Mouse (Mus musculus) hindbrain, embryonic 12.5 days (tissue): ENCODE measurements around the gene Il17rb. TPM values are rescaled to one million over a fixed set of nuclear protein-coding genes. Genes with fewer than 3 reads are reported as not detected.
A peak's percentile ranks its signal among the peaks of the same experiment; 100 is the strongest.

Experiments
- ATAC-seq: fragments of 200-750 bp; cut with Nextera tagmentation; 2 replicates; pipeline ENCODE4 v1.8.0; 2017; ENCODE audit warnings: moderate TSS enrichment; ENCODE audit not compliant: low FRiP score
- H3K27ac ChIP-seq: fragments of 300-500 bp; sonication (generic); 2 replicates; pipeline ENCODE4 v1.5.1; 2016; ENCODE audit warnings: mild to moderate bottlenecking
- H3K27me3 ChIP-seq: fragments of 300-500 bp; sonication (generic); 2 replicates; pipeline ENCODE4 v1.6.1; 2016; ENCODE audit warnings: mild to moderate bottlenecking
- H3K36me3 ChIP-seq: fragments of 300-500 bp; sonication (generic); 2 replicates; pipeline ENCODE4 v1.6.1; 2016; ENCODE audit warnings: mild to moderate bottlenecking
- H3K4me1 ChIP-seq: fragments of 300-500 bp; sonication (generic); 2 replicates; pipeline ENCODE4 v1.6.1; 2016
- H3K4me2 ChIP-seq: fragments of 300-500 bp; sonication (generic); replicated peaks from 2 replicates; pipeline ENCODE4 v1.6.1; 2016; ENCODE audit warnings: mild to moderate bottlenecking
- H3K4me3 ChIP-seq: fragments of 300-500 bp; sonication (generic); 2 replicates; pipeline ENCODE4 v1.5.1; 2016; ENCODE audit warnings: mild to moderate bottlenecking
- H3K9ac ChIP-seq: fragments of 300-500 bp; sonication (generic); 2 replicates; pipeline ENCODE4 v1.6.1; 2016; ENCODE audit warnings: mild to moderate bottlenecking, moderate library complexity
- H3K9me3 ChIP-seq: fragments of 300-500 bp; sonication (generic); replicated peaks from 2 replicates; pipeline ENCODE4 v1.6.1; 2016; ENCODE audit warnings: mild to moderate bottlenecking
- WGBS: fragments of 180-500 bp; shearing (Covaris S2); methylation state at CpG from one replicate; pipeline ENCODE4 v1.1.7; 2016; 5-methylcytosine and 5-hydroxymethylcytosine counted together
- polyA plus RNA-seq: library from polyadenylated mRNA; unstranded; fragments of >200 nt; fragmentation: Nextera tagmentation; extraction: Ambion mirVana; gene quantifications from 2 replicates; pipeline ENCODE4 v1.2.1, GENCODE M21; 2016

The Il17rb gene
- polyA plus RNA-seq, 1 experiment from 2014 or later = 1.0 TPM

DNA sequence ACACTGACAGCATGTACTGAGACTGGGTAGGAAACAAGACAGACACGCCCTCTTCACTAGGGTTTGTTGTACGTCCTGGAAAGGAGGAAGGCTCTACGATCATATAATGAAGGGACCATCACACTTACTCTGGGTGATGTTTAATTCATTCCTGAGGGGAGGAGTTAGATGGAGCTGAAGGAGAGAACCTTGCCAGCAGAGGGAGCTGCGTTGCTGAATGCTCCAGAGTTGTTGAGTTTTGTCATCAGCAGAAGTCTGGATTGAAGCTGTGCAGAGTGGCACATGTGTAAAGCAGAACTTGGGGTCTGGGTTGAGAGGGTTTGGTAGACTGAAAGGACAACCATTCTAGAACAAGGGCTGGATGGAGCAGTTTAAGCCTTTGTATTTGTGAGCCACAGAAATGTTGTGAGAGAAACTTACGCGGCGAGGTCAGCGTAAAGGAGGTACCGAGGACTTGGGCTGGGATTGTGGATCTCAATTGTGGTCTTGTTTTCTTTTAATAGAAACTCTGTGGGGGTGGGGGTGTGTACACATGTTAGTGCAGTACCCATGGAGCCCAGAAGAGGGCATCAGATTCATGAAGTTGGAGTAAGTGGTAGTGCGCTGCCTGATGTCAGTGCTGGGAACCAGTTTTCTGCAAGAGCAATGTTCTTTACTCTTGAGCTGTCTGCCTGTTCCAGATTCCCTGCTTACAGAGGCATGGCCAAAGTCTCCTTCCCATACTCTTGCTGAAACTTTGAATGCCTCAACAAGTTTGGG is 28.1 kb downstream of the Il17rb start:
- no peak for ATAC-seq
- Histone ChIP-seq H3K4me3 (no peak overlapping the region), H3K27ac (no peak overlapping the region), H3K27me3 (no peaks in the 10 kb centered on the region), H3K4me2 (no peak overlapping the region), H3K9ac (no peak overlapping the region), H3K9me3 (no peaks in the 10 kb centered on the region), H3K36me3 (peaks cover 71% of the 10 kb centered on the region), H3K4me1 (peaks cover 9% of the 10 kb centered on the region)
- WGBS = 96% methylated on average over 10 of the region's 10 CpGs

DNA sequence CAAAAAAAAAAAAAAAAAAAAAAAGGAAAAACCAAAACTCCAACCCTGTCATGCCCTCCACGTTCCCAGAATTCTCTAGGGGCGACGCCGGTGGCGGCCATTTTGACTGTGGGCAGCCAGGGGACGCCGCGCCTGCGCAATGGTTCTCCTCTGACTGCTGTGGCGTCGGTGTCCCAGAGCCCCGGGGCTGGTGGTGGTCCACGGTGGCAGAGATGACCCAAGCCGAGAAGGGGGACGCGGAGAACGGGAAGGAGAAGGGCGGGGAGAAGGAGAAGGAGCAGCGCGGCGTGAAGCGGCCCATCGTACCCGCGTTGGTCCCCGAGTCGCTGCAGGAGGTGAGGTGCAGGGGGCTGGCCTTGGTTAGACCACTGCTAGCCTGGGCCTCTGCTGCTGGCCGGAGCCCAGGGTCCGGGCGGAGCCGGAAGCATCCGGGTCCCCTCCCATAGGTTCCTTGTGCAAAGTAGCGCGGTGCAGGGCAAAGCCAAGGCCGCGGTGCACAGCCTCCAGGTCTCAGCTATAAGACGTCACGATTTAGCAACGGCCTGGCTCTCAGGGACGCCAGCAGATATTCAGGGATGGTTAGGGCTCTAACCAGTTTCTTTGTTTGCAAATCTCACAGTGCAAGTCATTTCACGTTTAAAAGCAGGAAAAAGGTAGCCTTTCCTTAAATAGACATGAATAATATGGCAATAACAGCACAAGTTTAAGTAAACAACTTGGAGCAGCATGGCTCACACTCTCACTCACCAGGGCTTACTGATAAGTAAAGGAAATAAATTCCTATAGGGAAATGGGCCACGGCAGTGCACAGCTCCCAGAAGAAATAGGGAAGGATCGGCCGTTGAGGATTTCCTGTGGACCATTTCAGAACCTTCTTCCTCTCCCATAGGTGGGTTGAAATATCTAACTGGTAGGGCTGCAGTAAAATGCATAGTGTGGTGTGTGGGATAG is 30.2 kb downstream of the Il17rb start, which contains the start of gene Actr8:
Gene Actr8, plus strand, starts transcription at position 84 of the 951 bp plus-strand sequence.
- H3K27ac ChIP-seq = peak within 1 kb of the TSS; percentile 91
- peaks cover 68% of the 10 kb centered on the region for H3K36me3 ChIP-seq
- H3K4me2 ChIP-seq = peak within 1 kb of the TSS; percentile 81
- H3K27me3 ChIP-seq = no peaks in the 10 kb centered on the region
- WGBS = 3% methylated on average over 43 of the region's 44 CpGs
- peak within 1 kb of the TSS; percentile 72 for H3K4me3 ChIP-seq
- H3K4me1 ChIP-seq = peaks cover 9% of the 10 kb centered on the region
- H3K9me3 ChIP-seq = no peaks in the 10 kb centered on the region
- peak; percentile 97 for ATAC-seq
- peak within 1 kb of the TSS; percentile 89 for H3K9ac ChIP-seq

DNA sequence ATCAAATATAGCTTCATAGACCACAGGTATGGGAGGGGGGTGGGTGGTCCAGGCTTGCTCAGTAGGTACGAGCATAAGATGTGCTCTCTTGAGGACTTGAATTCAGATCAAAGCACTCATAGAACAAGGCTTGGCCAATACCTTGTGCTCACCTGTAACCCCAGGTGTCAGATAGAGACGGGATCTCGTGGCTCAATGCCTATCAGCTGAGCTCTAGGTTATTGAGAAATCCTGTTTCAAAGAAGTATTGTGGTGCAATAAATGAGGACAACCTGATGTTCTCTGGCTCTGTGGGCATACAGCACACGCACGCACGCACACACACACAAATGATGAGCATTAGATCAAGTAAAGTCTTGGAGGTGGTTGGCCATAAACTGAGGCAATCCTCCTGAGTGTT is 31.8 kb downstream of the Il17rb start:
- peaks cover 9% of the 10 kb centered on the region for H3K4me1 ChIP-seq
- peaks cover 68% of the 10 kb centered on the region for H3K36me3 ChIP-seq

DNA sequence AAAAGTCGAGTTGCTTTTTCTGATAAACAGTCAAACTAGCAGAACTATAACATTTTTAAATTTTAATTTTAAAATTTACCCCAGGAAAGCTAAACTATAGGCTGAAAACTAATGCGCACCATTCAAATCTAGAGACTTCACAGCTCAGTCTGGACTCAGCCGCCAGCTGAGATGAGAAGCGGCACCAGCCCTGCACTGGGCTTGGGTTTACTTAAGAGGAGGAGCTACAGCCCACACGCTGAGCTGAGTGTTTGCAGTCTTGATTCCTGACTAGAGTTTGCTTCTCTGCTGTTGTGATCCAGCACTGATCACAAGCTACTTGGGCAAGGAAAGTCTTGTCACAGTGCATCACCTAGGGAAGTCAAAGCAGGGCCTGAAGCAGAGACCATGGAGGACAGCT is 36.7 kb downstream of the Il17rb start:
- 82% methylated on average over 5 of the region's 5 CpGs for WGBS
- Histone ChIP-seq H3K27me3 (no peaks in the 10 kb centered on the region), H3K36me3 (peaks cover 60% of the 10 kb centered on the region)

More for the DNA sequence above, 31.8 kb downstream of the Il17rb start:
- no peaks in the 10 kb centered on the region for H3K9me3 ChIP-seq
- WGBS = 97% methylated on average over 6 of the region's 6 CpGs
- no peak overlapping the region for H3K4me3 ChIP-seq
- no peak overlapping the region for H3K27ac ChIP-seq
- no peak overlapping the region for H3K4me2 ChIP-seq
- H3K27me3 ChIP-seq = no peaks in the 10 kb centered on the region
- no peak overlapping the region for H3K9ac ChIP-seq
- no peak for ATAC-seq

DNA sequence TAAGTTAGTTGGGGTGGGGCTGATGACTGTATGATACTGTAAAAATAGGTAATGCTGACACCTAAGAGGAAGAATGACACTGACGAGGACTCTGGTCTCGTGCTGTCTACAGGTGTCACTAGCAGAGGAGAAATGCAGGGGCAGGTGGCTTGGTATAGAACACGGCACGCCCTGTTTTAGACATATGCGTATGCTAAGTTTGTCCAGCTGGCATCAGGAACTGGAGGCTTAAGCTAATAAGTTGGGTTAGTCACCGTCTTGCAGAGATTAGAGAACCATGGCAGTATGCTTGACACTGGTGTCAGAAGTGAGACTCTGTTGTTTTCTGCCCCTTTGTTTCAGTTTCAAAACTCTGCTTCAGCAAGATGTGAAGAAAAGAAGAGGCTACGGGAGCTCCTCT is 37.2 kb downstream of the Il17rb start:
- H3K4me1 ChIP-seq = peaks cover 18% of the 10 kb centered on the region
- H3K27ac ChIP-seq = no peak overlapping the region
- no peak overlapping the region for H3K4me2 ChIP-seq
- no peaks in the 10 kb centered on the region for H3K27me3 ChIP-seq
- 96% methylated on average over 7 of the region's 7 CpGs for WGBS
- no peak overlapping the region for H3K4me3 ChIP-seq
- no peak overlapping the region for H3K9ac ChIP-seq
- H3K36me3 ChIP-seq = peaks cover 56% of the 10 kb centered on the region
- no peaks in the 10 kb centered on the region for H3K9me3 ChIP-seq
- ATAC-seq = no peak

More for the DNA sequence above, 36.7 kb downstream of the Il17rb start:
- Histone ChIP-seq H3K27ac (no peak overlapping the region), H3K4me3 (no peak overlapping the region), H3K9me3 (no peaks in the 10 kb centered on the region), H3K9ac (no peak overlapping the region), H3K4me1 (peaks cover 17% of the 10 kb centered on the region), H3K4me2 (no peak overlapping the region)
- no peak for ATAC-seq

DNA sequence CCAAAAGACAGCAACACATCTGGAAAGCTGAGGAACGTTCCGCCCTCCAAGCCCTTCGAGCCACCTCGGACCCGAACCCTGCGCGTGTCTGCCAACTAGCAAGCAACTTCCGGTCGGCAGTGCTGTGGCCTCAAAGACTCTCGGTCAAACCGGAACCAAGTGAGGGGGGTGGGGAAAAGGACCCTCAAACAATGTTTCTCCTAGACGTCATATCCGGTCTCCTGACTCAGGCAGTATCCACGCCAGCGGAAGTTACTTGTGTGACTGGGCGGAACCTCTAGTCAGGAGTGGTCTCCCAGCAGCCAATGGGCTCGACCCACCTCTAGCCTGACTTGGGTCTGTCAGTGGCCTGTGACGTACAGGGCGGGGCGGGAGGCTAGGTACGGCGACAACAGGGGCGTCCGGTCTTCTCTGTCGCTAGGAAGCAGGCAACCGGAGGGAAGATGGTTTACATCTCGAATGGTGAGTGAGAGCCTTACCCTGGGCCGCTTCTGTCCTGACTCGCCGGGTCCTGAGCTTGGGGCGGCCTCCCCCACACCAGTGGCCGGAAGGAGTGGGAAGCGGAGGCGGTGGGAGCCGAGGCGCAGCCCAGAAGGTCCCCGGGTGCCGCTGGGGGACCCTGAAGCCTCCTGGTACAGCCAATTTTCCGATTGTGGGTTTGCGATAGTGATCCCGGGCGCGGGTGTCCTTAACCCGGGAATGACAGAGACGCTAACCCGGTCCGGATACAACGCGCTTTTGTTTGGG is 40.4 kb downstream of the Il17rb start, which contains the start of gene Selenok:
Gene Selenok, plus strand, starts transcription at position 234 of the 747 bp plus-strand sequence.
- peaks cover 28% of the 10 kb centered on the region for H3K36me3 ChIP-seq
- peak within 1 kb of the TSS; percentile 86 for H3K27ac ChIP-seq
- H3K4me3 ChIP-seq = peak within 1 kb of the TSS; percentile 91
- ATAC-seq = peak; percentile 100
- under 1% methylated on average over 49 of the region's 49 CpGs for WGBS
- H3K27me3 ChIP-seq = no peaks in the 10 kb centered on the region
- H3K4me1 ChIP-seq = peaks cover 18% of the 10 kb centered on the region
- peak within 1 kb of the TSS; percentile 91 for H3K9ac ChIP-seq
- H3K9me3 ChIP-seq = no peaks in the 10 kb centered on the region
- H3K4me2 ChIP-seq = peak within 1 kb of the TSS; percentile 60

DNA sequence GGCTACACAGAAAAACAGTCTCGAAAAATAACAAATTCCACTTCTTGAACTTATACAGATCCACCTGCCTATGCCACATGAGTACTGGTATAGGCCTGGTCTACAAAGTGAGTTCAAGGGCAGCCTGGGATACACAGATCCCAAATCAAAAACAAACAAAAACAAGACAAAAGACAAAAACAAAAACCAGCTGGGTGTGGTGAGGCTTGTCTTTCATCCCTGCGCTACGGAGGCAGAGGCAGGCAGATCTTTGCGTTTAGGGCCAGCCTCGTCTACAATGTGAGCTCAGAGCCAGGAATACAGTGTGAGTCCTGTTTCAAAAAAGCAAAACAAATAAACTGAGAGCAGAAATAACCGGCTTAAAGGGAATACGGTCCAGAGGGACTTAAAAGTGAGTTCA is 41.1 kb downstream of the Il17rb start:
- H3K27ac ChIP-seq = peak overlapping the region; percentile 71; the same call in 1 of the 2 replicates
- WGBS = 66% methylated on average over 7 of the region's 7 CpGs
- no peaks in the 10 kb centered on the region for H3K9me3 ChIP-seq
- 0 out of 2 replicates have a peak, but pooled peaks have one; percentile 2 for ATAC-seq
- H3K4me2 ChIP-seq = peak overlapping the region; percentile 60
- peaks cover 21% of the 10 kb centered on the region for H3K36me3 ChIP-seq
- H3K4me3 ChIP-seq = peak overlapping the region; percentile 91
- peak overlapping the region; percentile 56; the same call in 1 of the 2 replicates for H3K9ac ChIP-seq
- H3K4me1 ChIP-seq = peaks cover 18% of the 10 kb centered on the region
- H3K27me3 ChIP-seq = no peaks in the 10 kb centered on the region

DNA sequence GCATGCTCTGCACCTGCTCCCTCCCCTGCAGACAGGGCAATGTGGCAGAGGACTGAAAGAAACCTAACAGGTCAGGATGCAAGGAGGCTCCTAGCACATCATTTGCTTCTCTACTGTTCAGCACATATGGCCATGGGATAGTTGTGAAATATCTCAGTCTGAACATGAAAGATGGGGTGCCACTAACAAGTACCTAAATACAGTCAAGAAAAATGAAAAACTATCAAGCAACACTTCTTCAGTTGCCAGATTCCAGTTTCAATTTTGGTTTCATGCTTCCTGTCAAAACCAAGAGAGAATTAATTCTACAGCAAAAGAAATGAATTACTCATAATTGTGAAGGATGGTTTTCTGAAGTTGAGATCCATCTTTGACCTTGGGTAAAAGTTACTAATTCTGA is 51.3 kb downstream of the Il17rb start:
- Histone ChIP-seq H3K4me1 (no peaks in the 10 kb centered on the region), H3K9me3 (no peaks in the 10 kb centered on the region), H3K9ac (no peak overlapping the region), H3K27ac (no peak overlapping the region), H3K4me3 (no peak overlapping the region), H3K4me2 (no peak overlapping the region), H3K27me3 (no peaks in the 10 kb centered on the region), H3K36me3 (no peaks in the 10 kb centered on the region)
- ATAC-seq = no peak

DNA sequence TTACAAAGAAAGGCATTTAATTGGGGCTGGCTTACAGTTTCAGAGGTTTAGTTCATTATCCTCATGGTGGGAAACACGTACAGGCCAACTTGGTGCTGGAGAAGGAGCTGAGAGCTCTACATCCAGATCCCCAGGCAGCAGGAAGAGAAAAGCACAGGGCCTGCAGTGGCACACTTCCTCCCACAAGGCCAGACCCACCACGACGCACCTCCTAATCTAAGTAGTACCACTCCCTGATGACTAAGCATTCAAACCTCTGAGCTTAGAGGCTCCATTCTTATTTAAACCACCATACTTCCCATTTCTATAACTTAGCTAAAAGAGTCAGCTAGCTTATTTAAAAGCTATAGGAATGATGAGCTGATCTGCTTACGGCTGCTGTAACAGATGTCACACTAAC is 57.9 kb downstream of the Il17rb start:
- no peak overlapping the region for H3K4me2 ChIP-seq
- no peaks in the 10 kb centered on the region for H3K4me1 ChIP-seq
- no peak overlapping the region for H3K4me3 ChIP-seq
- no peak overlapping the region for H3K9ac ChIP-seq
- H3K27ac ChIP-seq = no peak overlapping the region
- no peaks in the 10 kb centered on the region for H3K36me3 ChIP-seq
- no peak for ATAC-seq
- H3K9me3 ChIP-seq = no peaks in the 10 kb centered on the region
- WGBS = 88% methylated on average over 4 of the region's 4 CpGs
- no peaks in the 10 kb centered on the region for H3K27me3 ChIP-seq

DNA sequence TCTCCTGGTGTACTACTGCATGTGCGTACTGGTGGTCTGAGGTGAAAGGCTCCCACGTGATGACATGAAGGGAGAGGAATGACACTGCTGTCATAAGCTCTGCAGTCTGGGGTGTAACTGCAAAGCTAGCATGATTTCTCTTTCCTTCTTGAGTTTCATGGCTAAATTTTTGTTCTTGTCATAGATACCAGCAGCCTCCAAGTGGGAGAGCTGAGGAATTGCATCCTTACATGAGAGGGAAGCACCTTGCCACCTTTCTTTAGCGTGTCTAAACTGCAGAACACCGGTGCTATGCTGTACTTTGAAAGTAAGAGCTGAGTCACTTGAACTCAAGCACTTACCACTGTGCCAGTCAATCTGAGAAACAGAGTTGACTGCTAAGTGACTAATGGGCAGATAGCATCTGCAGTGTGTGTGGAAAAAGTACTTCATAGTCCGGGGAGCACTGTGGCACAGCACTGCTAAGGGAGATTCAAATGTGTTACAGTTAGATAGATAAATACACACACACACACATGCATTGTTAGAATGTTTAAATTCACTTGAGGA is 61.9 kb downstream of the Il17rb start:
- WGBS = 80% methylated on average over 5 of the region's 5 CpGs
- H3K27ac ChIP-seq = no peak overlapping the region

More for the DNA sequence above, 61.9 kb downstream of the Il17rb start:
- no peak overlapping the region for H3K4me3 ChIP-seq
- H3K9me3 ChIP-seq = no peaks in the 10 kb centered on the region
- no peaks in the 10 kb centered on the region for H3K4me1 ChIP-seq
- no peaks in the 10 kb centered on the region; the same call in 1 of the 2 replicates for H3K27me3 ChIP-seq
- no peak overlapping the region for H3K4me2 ChIP-seq
- H3K9ac ChIP-seq = no peak overlapping the region
- ATAC-seq = no peak
- H3K36me3 ChIP-seq = no peaks in the 10 kb centered on the region
